Mouse (Mus musculus): ENCODE measurements at regions not wholly inside any gene's neighbourhood (a gene's known extent, or its start where the extent isn't known, plus 50 kb on each side); places are given as distances from the start of the nearest gene placed in this dataset.

DNA sequence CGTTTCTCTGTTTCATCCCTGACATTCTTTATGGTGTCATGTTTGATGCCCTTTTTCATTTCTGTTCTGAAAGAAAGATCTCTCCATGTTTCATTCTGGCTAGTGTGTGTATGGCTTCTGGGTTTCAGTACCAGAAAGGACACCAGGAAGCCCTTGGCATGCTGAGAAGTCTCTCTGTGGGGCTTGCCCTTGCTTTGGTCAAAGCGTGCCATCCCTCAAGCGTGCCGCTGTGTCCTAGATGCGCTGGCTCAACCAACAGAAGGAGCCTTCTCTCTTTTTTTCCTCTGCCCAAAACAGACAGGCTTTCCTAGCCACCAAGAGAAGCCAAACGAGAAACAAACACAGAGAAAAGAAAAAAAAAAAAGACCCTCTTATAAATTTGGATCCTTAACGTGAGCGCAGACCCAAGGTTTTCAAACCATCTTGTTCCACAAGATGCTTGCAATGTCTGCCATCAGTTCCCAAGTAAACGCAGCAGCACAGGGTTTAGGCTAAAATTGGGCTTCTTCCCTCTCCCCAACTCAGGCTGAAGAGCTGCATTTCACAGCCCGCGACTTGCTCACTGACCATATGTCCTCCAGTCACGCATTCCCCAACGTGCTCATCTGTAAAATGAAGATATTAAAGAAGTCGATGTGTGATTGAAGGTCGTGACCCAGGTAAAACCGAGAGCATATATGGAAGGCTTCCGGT, 97.3 kb upstream of the Foxn2 start:
- DNase-seq, result peak; percentile 43 to 45

DNA sequence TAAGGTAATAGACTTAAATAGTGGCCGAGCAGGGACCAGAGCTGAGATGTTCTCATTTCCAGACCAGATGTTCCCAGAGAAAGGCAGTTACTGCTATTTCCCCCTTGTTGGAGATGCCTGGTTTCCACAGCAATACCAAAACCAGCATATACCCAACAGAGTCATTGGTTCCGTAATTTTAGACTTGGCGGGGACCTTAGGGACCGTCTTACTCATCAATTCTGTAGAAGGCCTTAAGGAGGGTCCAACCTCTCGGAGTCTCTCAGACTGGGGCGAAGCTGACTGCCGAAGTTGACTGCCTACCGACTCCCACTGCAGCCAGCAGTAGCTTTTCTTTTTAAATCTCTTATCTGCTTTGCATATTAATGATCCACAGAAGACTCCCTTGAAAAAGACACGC, 95.1 kb upstream of the Foxn2 start:
- DNase-seq, result no peak

GRCm38 (mm10) chr17:88346896-88347295, 93.6 kb upstream of the Foxn2 start:
- DNase-seq, result no peak

- DNase-seq, result no peak
Observed at GRCm38 (mm10) chr17:88349825-88350460, 90.6 kb upstream of the Foxn2 start.

DNA sequence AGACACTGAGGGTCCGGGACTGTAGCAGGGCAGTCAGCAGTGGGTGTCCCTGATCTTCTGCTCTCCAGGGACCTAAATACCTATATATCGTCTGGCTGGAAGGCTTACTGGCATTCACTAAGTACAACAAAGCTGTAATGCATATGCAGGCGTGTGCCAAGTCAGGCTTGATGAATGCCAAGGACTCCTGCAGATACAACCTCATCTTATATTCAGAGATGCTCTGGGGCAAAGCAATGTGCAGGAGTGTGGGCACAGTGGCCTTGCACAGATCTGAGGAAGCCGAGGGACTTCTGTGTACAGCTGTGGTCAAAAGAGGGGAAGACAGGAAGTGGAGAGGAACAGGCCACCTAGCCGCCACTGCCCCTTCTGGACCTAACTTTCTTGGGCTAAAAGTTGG, 89.5 kb upstream of the Foxn2 start:
- peak in 1 of 2 experiments; percentile 48 for DNase-seq

DNA sequence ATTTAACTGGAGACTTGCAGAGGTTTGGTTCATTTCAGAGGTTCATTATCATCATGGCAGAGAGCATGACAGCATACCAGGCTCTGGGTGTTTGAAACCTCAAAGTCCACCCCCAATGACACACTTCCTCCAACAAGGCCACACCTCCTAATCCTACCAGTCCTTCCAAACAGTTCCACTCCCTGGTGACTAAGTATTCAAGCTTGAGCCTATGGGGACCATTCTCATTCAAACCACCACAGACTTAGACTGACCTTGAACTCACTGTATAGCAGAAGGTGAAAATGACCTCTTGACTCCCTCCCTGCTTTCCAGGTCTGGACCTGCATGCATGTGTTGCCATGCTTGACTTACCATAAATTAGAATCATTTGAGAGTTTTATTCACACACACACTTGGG, 87.6 kb upstream of the Foxn2 start:
- DNase-seq, result no peak

GRCm38 (mm10) chr17:88361161-88361560, 79.3 kb upstream of the Foxn2 start:
- DNase-seq, result peak in 1 of 2 experiments; percentile 47

- DNase-seq, result no peak
Observed at GRCm38 (mm10) chr17:88362404-88362803, 78.1 kb upstream of the Foxn2 start.

GRCm38 (mm10) chr17:88367876-88368275, 72.6 kb upstream of the Foxn2 start:
- no peak for DNase-seq

DNA sequence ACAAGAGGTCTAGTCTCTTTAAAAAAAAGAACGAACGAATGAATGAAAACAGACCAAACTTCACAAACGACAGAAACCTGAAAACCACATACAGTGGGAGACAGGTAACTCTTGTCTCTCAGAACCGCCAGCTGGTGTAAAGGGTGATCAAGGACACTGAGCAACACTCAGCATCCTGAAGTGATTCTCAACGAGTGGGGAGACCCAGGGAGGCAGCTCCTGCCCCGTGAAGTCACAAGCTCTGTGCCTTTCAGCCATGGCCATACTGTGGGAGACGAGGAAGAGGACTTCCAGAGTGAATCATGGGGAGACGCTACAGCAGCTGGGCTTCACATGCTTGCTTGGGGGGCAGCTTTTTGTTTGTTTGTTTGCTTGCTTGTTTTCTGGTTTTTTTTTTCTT, 70.5 kb upstream of the Foxn2 start:
- DNase-seq, result no peak

GRCm38 (mm10) chr17:88370676-88371075, 69.8 kb upstream of the Foxn2 start:
- DNase-seq, result peak; percentile 51

GRCm38 (mm10) chr17:88378505-88378904, 62.0 kb upstream of the Foxn2 start:
- peak in 1 of 2 experiments; percentile 11 for DNase-seq

DNA sequence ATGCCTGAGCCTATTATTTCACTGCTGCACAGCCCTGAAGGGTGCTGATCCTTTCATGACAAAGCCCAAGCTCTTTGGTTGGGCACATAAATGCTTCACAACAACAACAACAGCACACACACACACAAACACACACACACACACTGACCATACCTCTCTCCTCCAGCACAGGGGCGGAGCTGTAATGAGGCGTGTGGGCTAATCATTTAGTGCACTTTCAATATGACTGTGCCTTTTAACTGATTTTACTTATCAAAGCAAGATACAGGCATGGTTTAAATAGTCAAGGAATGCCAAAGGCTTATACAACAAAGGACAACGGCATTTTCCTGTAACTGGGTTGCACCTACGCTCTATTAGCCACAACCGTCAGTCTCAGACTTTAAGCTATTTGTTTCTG, 61.1 kb upstream of the Foxn2 start:
- DNase-seq, result peak in 1 of 2 experiments; percentile 0

- no peak for DNase-seq
Observed at GRCm38 (mm10) chr17:88381106-88381505, 59.4 kb upstream of the Foxn2 start.

GRCm38 (mm10) chr17:88383447-88383846, 57.1 kb upstream of the Foxn2 start:
- DNase-seq, result no peak

DNA sequence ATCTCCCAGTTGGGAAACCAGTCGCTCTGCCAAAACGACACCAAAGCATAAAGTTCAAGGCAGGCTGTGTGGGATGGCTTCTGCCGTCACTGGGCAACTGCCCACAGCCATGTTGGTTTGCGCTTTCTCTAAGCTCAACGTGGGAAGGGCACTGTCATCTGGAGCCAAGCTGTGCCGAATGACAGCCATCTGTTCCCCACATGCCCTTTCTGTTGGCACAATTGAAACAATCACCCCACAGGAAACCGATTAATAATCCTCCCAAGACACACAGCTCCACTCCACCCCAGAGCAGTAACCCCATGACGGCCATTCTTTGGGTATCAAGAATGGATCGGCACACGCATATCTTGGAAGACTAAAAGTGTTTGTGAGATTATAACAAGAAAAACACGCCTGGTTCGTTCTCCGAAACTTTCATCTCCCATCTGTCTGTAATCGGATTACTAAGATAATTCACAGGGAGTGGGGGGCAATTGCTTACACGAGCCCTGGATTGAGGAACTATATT, 52.0 kb upstream of the Foxn2 start:
- peak; percentile 89 to 90 for DNase-seq

- no peak for DNase-seq
Observed at GRCm38 (mm10) chr17:88389668-88390461, 50.6 kb upstream of the Foxn2 start.

Measured in cerebellum, adult 18-20 months (tissue).